8 mouse cellular contexts compared by ENCODE assay signal in the genomic region with DNA sequence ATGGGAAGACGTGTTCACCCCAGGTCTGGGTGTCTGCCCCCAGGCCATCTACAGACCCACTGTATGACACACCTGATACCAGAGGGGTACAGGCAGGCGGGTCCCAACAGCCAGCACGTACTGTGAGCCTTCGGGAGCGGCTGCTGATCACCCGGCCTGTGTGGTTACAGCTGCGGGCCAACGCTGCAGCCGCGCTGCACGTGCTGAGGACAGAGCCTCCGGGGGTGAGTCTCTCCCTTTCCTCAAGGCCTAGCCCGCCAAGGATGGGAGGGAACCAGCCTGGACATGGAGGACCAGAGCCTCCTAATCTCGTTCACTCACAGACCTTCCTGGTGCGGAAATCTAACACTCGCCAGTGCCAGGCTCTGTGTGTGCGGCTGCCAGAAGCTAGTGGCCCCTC. TPM values are rescaled to one million over a fixed set of nuclear protein-coding genes. Genes with fewer than 3 reads are reported as not detected.
DNase-seq lines count a peak whose midpoint lies in the region; ATAC-seq and TF ChIP-seq lines count a peak whose summit lies in the region.

No protein-coding gene starts in this region.

- H3K9me3 ChIP-seq in limb, embryonic 14.5 days (ENCODE audit: control insufficient read depth, low read length): no peaks in the 10 kb centered on the region
- H3K9me3 ChIP-seq in stomach, embryonic 14.5 days (ENCODE audit: control insufficient read depth, low read depth, low read length): no peaks in the 10 kb centered on the region

- ATAC-seq in limb, embryonic 14.5 days (ENCODE audit: low FRiP score, low read depth): no peak
- peak; percentile 43 for ATAC-seq in stomach, embryonic 14.5 days (ENCODE audit: insufficient number of reproducible peaks, insufficient read depth, low FRiP score, low read depth)

- H3K36me3 ChIP-seq in limb, embryonic 14.5 days (ENCODE audit: control insufficient read depth, insufficient read depth, low read length): peaks cover 35% of the 10 kb centered on the region
- peaks cover 7% of the 10 kb centered on the region; the same call in 1 of the 2 replicates for H3K36me3 ChIP-seq in stomach, embryonic 14.5 days (ENCODE audit: control insufficient read depth, insufficient read depth, low read length)

- peak; percentile 42 for DNase-seq in cerebellum, adult 8-10 months
- no peak for DNase-seq in cerebellum, postnatal 36 days
- DNase-seq in ovary, adult 18-20 months (ENCODE audit: low spot score): peak; percentile 30
- no peak for DNase-seq in ovary, postnatal 10 days (ENCODE audit: low spot score)
- DNase-seq in limb, embryonic 14.5 days (ENCODE audit: low spot score): no peak
- DNase-seq in layer of hippocampus, adult 11-12 months (ENCODE audit: low spot score): no peak
- DNase-seq in adipocyte (ENCODE audit: low spot score): no peak

- peaks cover 25% of the 10 kb centered on the region for H3K27me3 ChIP-seq in limb, embryonic 14.5 days (ENCODE audit: control insufficient read depth, insufficient read depth, low read length)
- 0 out of 2 replicates have a peak, but pooled peaks cover 8% of the 10 kb centered on the region for H3K27me3 ChIP-seq in stomach, embryonic 14.5 days (ENCODE audit: control insufficient read depth, insufficient read depth, low read length)

- H3K4me3 ChIP-seq in limb, embryonic 14.5 days (replicated peaks; ENCODE audit: low read length): peak overlapping the region; percentile 11; the same call in 1 of the 2 replicates
- H3K4me3 ChIP-seq in stomach, embryonic 14.5 days (ENCODE audit: low read depth, low read length): peak overlapping the region; percentile 24

- WGBS in limb, embryonic 14.5 days: 11% methylated on average over 12 of the region's 17 CpGs
- 8% methylated on average over 17 of the region's 17 CpGs for WGBS in stomach, embryonic 14.5 days

- H3K4me2 ChIP-seq in limb, embryonic 14.5 days (replicated peaks; ENCODE audit: low read depth, low read length, severe bottlenecking): peak overlapping the region; percentile 31
- H3K4me2 ChIP-seq in stomach, embryonic 14.5 days (replicated peaks; ENCODE audit: low read depth, low read length): peak overlapping the region; percentile 49

- no peak overlapping the region for H3K9ac ChIP-seq in limb, embryonic 14.5 days (ENCODE audit: low read depth, low read length, severe bottlenecking)
- no peak overlapping the region; the same call in 1 of the 2 replicates for H3K9ac ChIP-seq in stomach, embryonic 14.5 days (replicated peaks; ENCODE audit: low read depth, low read length)

- peaks cover 8% of the 10 kb centered on the region for H3K4me1 ChIP-seq in limb, embryonic 14.5 days (ENCODE audit: control insufficient read depth, insufficient read depth, low read length)
- peaks cover 10% of the 10 kb centered on the region; the same call in 1 of the 2 replicates for H3K4me1 ChIP-seq in stomach, embryonic 14.5 days (ENCODE audit: control insufficient read depth, insufficient read depth, low read length)

- no peak for TF ChIP-seq POLR2A in limb, embryonic 14.5 days (IDR thresholded peaks at IDR 0.05; ENCODE audit: borderline replicate concordance, extremely low read depth, insufficient read depth, insufficient read length)

- no peak overlapping the region for H3K27ac ChIP-seq in limb, embryonic 14.5 days (replicated peaks; ENCODE audit: low read depth, low read length)
- no peak overlapping the region for H3K27ac ChIP-seq in stomach, embryonic 14.5 days (ENCODE audit: low read length)

RNA-seq across cellular contexts. Expression of a gene that starts 0.8 kb away (rescaled TPM):
- 4.9 and 6.1 TPM in 2 replicates for polyA plus RNA-seq in limb, embryonic 14.5 days (2012; rRNA removed)
- polyA plus RNA-seq in limb, embryonic 14.5 days (2014; fragmentation: Nextera tagmentation; extraction: Ambion mirVana): 2.5 and 2.6 TPM in 2 replicates
- 2.4 and 3.3 TPM in 2 replicates for polyA plus RNA-seq in stomach, embryonic 14.5 days (2014; fragmentation: Nextera tagmentation; extraction: Ambion mirVana)

RNA-seq across cellular contexts. Expression of a gene that starts 9.9 kb away (rescaled TPM):
- 30.2 TPM in 2 replicates for polyA plus RNA-seq in limb, embryonic 14.5 days (2012; rRNA removed)
- 38.1 and 38.9 TPM in 2 replicates for polyA plus RNA-seq in limb, embryonic 14.5 days (2014; fragmentation: Nextera tagmentation; extraction: Ambion mirVana)
- 43.4 and 45.3 TPM in 2 replicates for polyA plus RNA-seq in stomach, embryonic 14.5 days (2014; fragmentation: Nextera tagmentation; extraction: Ambion mirVana)

RNA-seq across cellular contexts. Expression of a gene that starts 12.3 kb away (rescaled TPM):
- 1.3 and 2.5 TPM in 2 replicates for polyA plus RNA-seq in limb, embryonic 14.5 days (2012; rRNA removed)
- polyA plus RNA-seq in limb, embryonic 14.5 days (2014; fragmentation: Nextera tagmentation; extraction: Ambion mirVana): 0.84 and 1.7 TPM in 2 replicates
- polyA plus RNA-seq in stomach, embryonic 14.5 days (2014; fragmentation: Nextera tagmentation; extraction: Ambion mirVana): 0.55 and 1.8 TPM in 2 replicates

RNA-seq across cellular contexts. Expression of a gene that starts 12.4 kb away (rescaled TPM):
- polyA plus RNA-seq in limb, embryonic 14.5 days (2012; rRNA removed): 31.3 and 46.6 TPM in 2 replicates
- polyA plus RNA-seq in limb, embryonic 14.5 days (2014; fragmentation: Nextera tagmentation; extraction: Ambion mirVana): 43.7 and 45.2 TPM in 2 replicates
- 40.5 and 45.4 TPM in 2 replicates for polyA plus RNA-seq in stomach, embryonic 14.5 days (2014; fragmentation: Nextera tagmentation; extraction: Ambion mirVana)

RNA-seq across cellular contexts. Expression of a gene that starts 16.8 kb away (rescaled TPM):
- polyA plus RNA-seq in limb, embryonic 14.5 days (2012; rRNA removed): 97.5 and 115 TPM in 2 replicates
- polyA plus RNA-seq in limb, embryonic 14.5 days (2014; fragmentation: Nextera tagmentation; extraction: Ambion mirVana): 123 and 127 TPM in 2 replicates
- 88.3 and 90.1 TPM in 2 replicates for polyA plus RNA-seq in stomach, embryonic 14.5 days (2014; fragmentation: Nextera tagmentation; extraction: Ambion mirVana)

Comparison
In these comparisons a context has a peak if more than half of its experiments do, and no peak if none do; other contexts are left out.
1. DNase-seq: peak in cerebellum, adult 8-10 months (single experiment) and ovary, adult 18-20 months (single experiment); none in cerebellum, postnatal 36 days (0 of 2), ovary, postnatal 10 days (single experiment), limb, embryonic 14.5 days (single experiment), layer of hippocampus, adult 11-12 months (single experiment) and adipocyte (single experiment).